Mouse (Mus musculus): ENCODE measurements at regions not wholly inside any gene's neighbourhood (a gene's known extent, or its start where the extent isn't known, plus 50 kb on each side); places are given as distances from the start of the nearest gene placed in this dataset.
A peak's percentile ranks its signal among the peaks of the same experiment; 100 is the strongest.

DNA sequence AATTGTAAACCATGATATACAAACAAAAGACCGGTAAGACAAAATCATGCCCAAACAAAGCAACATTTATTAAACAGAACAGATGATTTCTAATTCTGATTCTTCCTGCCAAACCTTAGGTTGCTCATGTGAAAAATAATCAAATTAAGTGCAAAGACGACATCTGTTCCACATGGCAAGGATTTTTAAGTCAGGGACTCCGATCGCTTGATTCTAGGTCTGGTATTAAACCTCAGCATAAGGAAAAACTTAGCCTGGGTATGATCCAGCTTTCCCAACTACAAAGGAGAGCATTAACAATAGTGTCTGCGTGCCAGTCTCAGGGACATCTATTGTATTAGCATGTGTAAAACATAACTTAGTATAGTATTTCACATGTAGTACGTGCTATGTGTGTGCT is 181.8 kb upstream of the Rnpc3 start:
- H3K4me2 ChIP-seq, result no peak overlapping the region
- no peak for ATAC-seq (ENCODE audit: low FRiP score)
- H3K27me3 ChIP-seq, result no peaks in the 10 kb centered on the region
- H3K4me3 ChIP-seq, result no peak overlapping the region
- H3K36me3 ChIP-seq, result no peaks in the 10 kb centered on the region
- WGBS, result 77% methylated on average over 6 of the region's 6 CpGs
- H3K9ac ChIP-seq, result no peak overlapping the region
- no peaks in the 10 kb centered on the region for H3K9me3 ChIP-seq
- H3K4me1 ChIP-seq (replicated peaks), result no peaks in the 10 kb centered on the region
- no peak overlapping the region for H3K27ac ChIP-seq

DNA sequence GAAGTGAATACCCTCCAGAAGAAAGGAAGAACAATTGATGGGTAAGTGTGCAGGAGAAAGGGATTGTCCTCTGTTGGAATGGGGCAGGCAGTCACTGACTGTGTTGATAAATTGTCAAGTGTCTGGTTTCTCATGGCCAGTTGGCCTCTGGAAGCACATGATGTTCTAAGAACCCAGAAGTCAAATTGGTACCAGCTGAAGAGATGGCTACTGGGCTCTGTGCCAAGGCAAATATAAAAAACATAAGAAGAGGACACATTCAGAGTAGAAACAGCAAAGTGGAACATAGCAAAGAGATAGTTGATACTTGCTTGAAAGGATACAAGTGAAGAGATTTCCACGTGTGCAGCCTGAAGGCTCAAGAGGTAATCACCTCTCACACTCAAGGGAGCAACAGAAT is 170.9 kb upstream of the Col11a1 start:
- no peak for ATAC-seq (ENCODE audit: low FRiP score)
- Histone ChIP-seq H3K9ac (no peak overlapping the region), H3K4me3 (no peak overlapping the region), H3K27ac (no peak overlapping the region), H3K4me1 (replicated peaks) (no peaks in the 10 kb centered on the region), H3K36me3 (no peaks in the 10 kb centered on the region), H3K27me3 (no peaks in the 10 kb centered on the region), H3K9me3 (no peaks in the 10 kb centered on the region), H3K4me2 (no peak overlapping the region)
- 65% methylated on average over 1 of the region's 1 CpGs for WGBS

DNA sequence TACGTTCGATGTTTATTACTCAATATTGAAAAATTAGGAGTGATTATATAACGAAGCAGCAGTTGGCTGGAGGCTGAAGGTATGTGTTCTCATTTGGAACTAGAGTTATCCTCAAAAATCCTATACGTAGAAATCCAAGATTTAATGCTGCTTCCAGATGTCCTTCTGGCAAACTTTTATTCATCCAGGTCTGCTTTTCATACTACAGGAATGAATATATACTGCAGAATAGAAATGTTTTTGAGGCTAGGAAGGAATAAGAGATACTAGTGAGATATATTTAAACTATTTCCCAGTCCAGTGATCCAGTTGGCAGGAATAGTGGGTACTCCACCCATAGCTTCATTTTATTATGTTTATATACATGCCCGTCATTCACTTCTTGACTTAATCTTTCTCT is 170.3 kb upstream of the Col11a1 start:
- H3K4me2 ChIP-seq, result no peak overlapping the region
- no peak for ATAC-seq (ENCODE audit: low FRiP score)
- no peak overlapping the region for H3K4me3 ChIP-seq
- H3K27me3 ChIP-seq, result no peaks in the 10 kb centered on the region
- H3K36me3 ChIP-seq, result no peaks in the 10 kb centered on the region
- H3K27ac ChIP-seq, result no peak overlapping the region
- no peaks in the 10 kb centered on the region for H3K4me1 ChIP-seq (replicated peaks)
- 88% methylated on average over 5 of the region's 5 CpGs for WGBS
- H3K9ac ChIP-seq, result no peak overlapping the region
- no peaks in the 10 kb centered on the region for H3K9me3 ChIP-seq

- Histone ChIP-seq H3K27ac (no peak overlapping the region), H3K36me3 (no peaks in the 10 kb centered on the region), H3K4me3 (no peak overlapping the region), H3K9me3 (no peaks in the 10 kb centered on the region), H3K27me3 (no peaks in the 10 kb centered on the region), H3K4me1 (replicated peaks) (no peaks in the 10 kb centered on the region), H3K9ac (no peak overlapping the region), H3K4me2 (no peak overlapping the region)
- ATAC-seq (ENCODE audit: low FRiP score), result no peak
These were observed 169.9 kb upstream of the Col11a1 start for GRCm38 (mm10) chr3:113860426-113860825.

GRCm38 (mm10) chr3:113873226-113873625 is 157.1 kb upstream of the Col11a1 start:
- no peak overlapping the region for H3K4me2 ChIP-seq
- WGBS, result 92% methylated on average over 4 of the region's 4 CpGs
- no peak overlapping the region for H3K9ac ChIP-seq
- H3K4me1 ChIP-seq (replicated peaks), result no peaks in the 10 kb centered on the region
- no peak overlapping the region for H3K27ac ChIP-seq
- no peaks in the 10 kb centered on the region for H3K9me3 ChIP-seq
- no peak overlapping the region for H3K4me3 ChIP-seq
- no peaks in the 10 kb centered on the region for H3K36me3 ChIP-seq
- ATAC-seq (ENCODE audit: low FRiP score), result no peak
- H3K27me3 ChIP-seq, result no peaks in the 10 kb centered on the region

GRCm38 (mm10) chr3:113905162-113905561 is 125.2 kb upstream of the Col11a1 start:
- no peak for ATAC-seq (ENCODE audit: low FRiP score)
- H3K9me3 ChIP-seq, result no peaks in the 10 kb centered on the region
- H3K4me3 ChIP-seq, result no peak overlapping the region
- H3K4me1 ChIP-seq (replicated peaks), result no peaks in the 10 kb centered on the region
- H3K27ac ChIP-seq, result no peak overlapping the region
- H3K27me3 ChIP-seq, result no peaks in the 10 kb centered on the region
- H3K9ac ChIP-seq, result no peak overlapping the region
- no peaks in the 10 kb centered on the region for H3K36me3 ChIP-seq
- no peak overlapping the region for H3K4me2 ChIP-seq
- 65% methylated on average over 1 of the region's 1 CpGs for whole genome bisulfite sequencing

DNA sequence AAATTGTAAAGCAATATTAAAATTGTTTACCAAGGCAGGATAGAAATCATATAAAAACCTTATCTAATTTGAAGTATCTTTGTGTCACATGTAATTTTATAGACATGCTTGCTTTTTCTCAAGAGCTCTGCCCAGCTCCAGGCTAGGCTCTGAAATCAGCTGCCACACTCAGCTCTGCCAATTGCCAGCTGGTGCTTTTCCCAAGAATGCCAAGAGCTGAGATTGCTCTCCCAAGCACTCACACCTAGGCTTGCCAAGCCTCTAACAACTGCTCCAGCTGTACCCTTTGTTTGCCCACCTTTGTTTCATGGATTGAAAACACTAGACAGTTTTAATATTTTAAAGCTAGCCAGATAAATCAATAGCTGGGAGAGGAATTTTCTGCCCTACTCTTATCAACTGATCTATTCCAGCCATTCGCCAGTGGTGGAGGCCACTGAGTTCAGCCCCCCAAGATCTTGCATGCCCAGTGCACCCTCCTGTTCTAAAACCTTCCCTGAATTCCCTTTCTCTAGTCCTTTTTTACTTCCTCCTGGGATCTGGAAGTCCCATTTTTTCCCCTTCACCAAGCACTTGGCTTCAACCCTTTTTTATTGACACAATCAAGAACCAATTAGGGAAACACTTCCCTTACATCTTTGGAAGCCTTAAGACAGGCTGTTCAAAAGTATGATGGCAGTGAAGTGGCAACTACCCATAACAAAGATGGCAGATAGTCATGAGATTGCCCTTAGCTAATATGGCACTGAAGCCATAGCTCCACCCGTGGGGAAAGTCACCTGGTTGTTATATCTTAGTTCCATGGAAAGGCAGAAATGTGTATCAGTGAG is 110.8 kb upstream of the Col11a1 start:
- WGBS, result 86% methylated on average over 2 of the region's 2 CpGs
- H3K4me3 ChIP-seq, result no peak overlapping the region
- H3K4me2 ChIP-seq, result no peak overlapping the region
- H3K27ac ChIP-seq, result peak overlapping the region; percentile 48; the same call in 1 of the 2 replicates
- no peak overlapping the region for H3K9ac ChIP-seq
- H3K36me3 ChIP-seq, result no peaks in the 10 kb centered on the region
- H3K9me3 ChIP-seq, result no peaks in the 10 kb centered on the region
- no peaks in the 10 kb centered on the region for H3K4me1 ChIP-seq (replicated peaks)
- H3K27me3 ChIP-seq, result no peaks in the 10 kb centered on the region
- peak; percentile 78; the same call in 1 of the 2 replicates for ATAC-seq (ENCODE audit: low FRiP score)

- Histone ChIP-seq H3K36me3 (no peaks in the 10 kb centered on the region), H3K9ac (no peak overlapping the region), H3K4me2 (no peak overlapping the region), H3K4me3 (no peak overlapping the region), H3K27me3 (no peaks in the 10 kb centered on the region), H3K4me1 (replicated peaks) (no peaks in the 10 kb centered on the region), H3K9me3 (no peaks in the 10 kb centered on the region), H3K27ac (no peak overlapping the region)
- WGBS, result 76% methylated on average over 3 of the region's 3 CpGs
- no peak for ATAC-seq (ENCODE audit: low FRiP score)
These were observed 98.8 kb upstream of the Col11a1 start for GRCm38 (mm10) chr3:113931553-113931952.

DNA sequence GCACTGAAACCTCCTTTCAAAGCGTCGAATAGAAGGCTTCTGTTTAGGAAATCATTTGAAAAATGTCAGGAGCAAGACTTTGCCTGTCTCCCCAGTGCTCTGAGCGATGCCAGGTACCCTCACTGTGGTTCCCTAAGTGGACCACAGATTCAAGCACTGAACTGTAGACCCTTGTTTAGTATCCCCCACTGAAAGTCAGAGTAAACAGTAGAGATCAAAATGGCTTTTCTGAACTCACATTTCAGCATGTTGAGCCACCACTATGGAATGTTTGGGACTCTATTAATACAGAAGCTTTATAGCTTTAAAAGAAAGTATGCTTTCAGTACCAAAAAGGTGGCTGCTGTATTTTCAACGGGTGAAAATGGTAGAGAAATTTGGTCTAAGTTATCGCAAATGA is 79.8 kb upstream of the Col11a1 start:
- Histone ChIP-seq H3K27me3 (no peaks in the 10 kb centered on the region), H3K4me2 (no peak overlapping the region), H3K9me3 (no peaks in the 10 kb centered on the region), H3K4me1 (replicated peaks) (no peaks in the 10 kb centered on the region), H3K9ac (no peak overlapping the region), H3K36me3 (no peaks in the 10 kb centered on the region), H3K4me3 (no peak overlapping the region), H3K27ac (no peak overlapping the region)
- 86% methylated on average over 5 of the region's 5 CpGs for WGBS
- no peak for ATAC-seq (ENCODE audit: low FRiP score)

- ATAC-seq (ENCODE audit: low FRiP score), result no peak
- WGBS, result 82% methylated on average over 2 of the region's 2 CpGs
These were observed 77.9 kb upstream of the Col11a1 start for GRCm38 (mm10) chr3:113952468-113952867.

GRCm38 (mm10) chr3:113953113-113953512 is 77.2 kb upstream of the Col11a1 start:
- H3K4me1 ChIP-seq (replicated peaks), result no peaks in the 10 kb centered on the region
- no peak overlapping the region for H3K4me2 ChIP-seq
- no peaks in the 10 kb centered on the region for H3K9me3 ChIP-seq
- H3K4me3 ChIP-seq, result no peak overlapping the region
- no peak overlapping the region for H3K27ac ChIP-seq
- WGBS, result 89% methylated on average over 1 of the region's 1 CpGs
- H3K27me3 ChIP-seq, result no peaks in the 10 kb centered on the region
- no peak overlapping the region for H3K9ac ChIP-seq
- no peaks in the 10 kb centered on the region for H3K36me3 ChIP-seq
- no peak for ATAC-seq (ENCODE audit: low FRiP score)

More at GRCm38 (mm10) chr3:113952468-113952867, 77.9 kb upstream of the Col11a1 start:
- Histone ChIP-seq H3K36me3 (no peaks in the 10 kb centered on the region), H3K27me3 (no peaks in the 10 kb centered on the region), H3K4me1 (replicated peaks) (no peaks in the 10 kb centered on the region), H3K4me3 (no peak overlapping the region), H3K9ac (no peak overlapping the region), H3K9me3 (no peaks in the 10 kb centered on the region), H3K27ac (no peak overlapping the region), H3K4me2 (no peak overlapping the region)

GRCm38 (mm10) chr3:113954486-113954885 is 75.9 kb upstream of the Col11a1 start:
- no peak for ATAC-seq (ENCODE audit: low FRiP score)

DNA sequence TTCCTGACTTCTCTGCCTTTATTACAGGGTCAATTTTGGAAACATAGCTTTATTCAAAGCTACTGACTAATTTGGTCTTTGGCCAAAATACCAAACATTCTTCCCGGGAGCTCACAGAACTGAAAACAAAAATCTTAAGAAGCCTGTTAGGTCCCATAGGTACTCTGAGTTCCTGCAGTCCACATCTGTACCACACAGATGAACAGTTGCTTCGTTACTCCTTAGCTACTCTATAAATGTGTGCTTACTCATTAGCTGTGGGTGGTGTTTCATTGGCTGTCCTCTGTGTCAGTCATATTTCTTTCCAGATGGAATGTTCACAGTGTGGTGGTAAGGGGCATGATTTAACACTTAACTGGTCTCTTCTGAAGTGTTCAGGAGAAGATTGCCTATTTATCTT is 70.3 kb upstream of the Col11a1 start:
- Histone ChIP-seq H3K9ac (no peak overlapping the region), H3K9me3 (no peaks in the 10 kb centered on the region), H3K4me3 (no peak overlapping the region), H3K4me2 (no peak overlapping the region), H3K27ac (no peak overlapping the region), H3K4me1 (replicated peaks) (no peaks in the 10 kb centered on the region), H3K27me3 (no peaks in the 10 kb centered on the region), H3K36me3 (no peaks in the 10 kb centered on the region)
- ATAC-seq (ENCODE audit: low FRiP score), result no peak
- whole genome bisulfite sequencing, result 77% methylated on average over 2 of the region's 2 CpGs

More at GRCm38 (mm10) chr3:113954486-113954885, 75.9 kb upstream of the Col11a1 start:
- Histone ChIP-seq H3K9me3 (no peaks in the 10 kb centered on the region), H3K9ac (no peak overlapping the region), H3K27me3 (no peaks in the 10 kb centered on the region), H3K4me1 (replicated peaks) (no peaks in the 10 kb centered on the region), H3K4me3 (no peak overlapping the region), H3K4me2 (no peak overlapping the region), H3K27ac (no peak overlapping the region), H3K36me3 (no peaks in the 10 kb centered on the region)

Measured in hindbrain, embryonic 13.5 days (tissue).